12 mouse cellular contexts compared by ENCODE assay signal in genomic region chrX:135974424-135975225, GRCm38 (mm10). TPM values are rescaled to one million over a fixed set of nuclear protein-coding genes. Genes with fewer than 3 reads are reported as not detected.
DNase-seq lines count a peak whose midpoint lies in the region; ATAC-seq and TF ChIP-seq lines count a peak whose summit lies in the region.
"Had no signal": no experiment of that assay in that cellular context is flagged by ENCODE, and none has a peak within 500 bp of the region (broad histone marks: within the 10 kb centered on the region; RNA-seq: fewer than 3 reads in every experiment).

No protein-coding gene starts in this region.

- ATAC-seq in forebrain, embryonic 12.5 days (ENCODE audit: low FRiP score): no peak
- no peak for ATAC-seq in limb, embryonic 13.5 days (ENCODE audit: low FRiP score, low read depth)
- no peak for ATAC-seq in limb, embryonic 14.5 days (ENCODE audit: low FRiP score, low read depth)

- 0 out of 2 replicates have a peak overlapping the region, but pooled peaks have one; percentile 17 for H3K4me2 ChIP-seq in forebrain, embryonic 12.5 days
- H3K4me2 ChIP-seq in limb, embryonic 13.5 days (replicated peaks): 0 out of 2 replicates have a peak overlapping the region, but pooled peaks have one; percentile 19
- peak overlapping the region; percentile 17; the same call in 1 of the 2 replicates for H3K4me2 ChIP-seq in limb, embryonic 14.5 days (replicated peaks; ENCODE audit: low read depth, low read length, severe bottlenecking)
- H3K4me2 ChIP-seq: embryonic facial prominence, embryonic 15.5 days; kidney, embryonic 15.5 days; liver, embryonic 13.5 days had no signal

- DNase-seq in forebrain, embryonic 10.5 days (ENCODE audit: extremely low spot score, low spot score): no peak
- no peak for DNase-seq in limb, embryonic 10.5 days (ENCODE audit: low spot score)
- DNase-seq in limb, embryonic 14.5 days (ENCODE audit: low spot score): no peak
- no peak for DNase-seq in left cerebral cortex, postnatal 10 days (ENCODE audit: extremely low spot score in 1 of 2, low spot score in 2 of 2)
- DNase-seq in adrenal gland, postnatal 36 days: no peak

- no peak for TF ChIP-seq POLR2A in limb, embryonic 14.5 days (IDR thresholded peaks at IDR 0.05; ENCODE audit: borderline replicate concordance, extremely low read depth, insufficient read depth, insufficient read length)
- no peak for TF ChIP-seq POLR2A in testis, adult 2 months (IDR thresholded peaks at IDR 0.05; ENCODE audit: control insufficient read depth, low read depth, low read length)

- 61% methylated on average over 20 of the region's 20 CpGs for WGBS in forebrain, embryonic 12.5 days
- WGBS in forebrain, embryonic 10.5 days: 68% methylated on average over 20 of the region's 20 CpGs
- WGBS in limb, embryonic 13.5 days: 63% methylated on average over 20 of the region's 20 CpGs
- 66% methylated on average over 20 of the region's 20 CpGs for WGBS in limb, embryonic 10.5 days
- 62% methylated on average over 20 of the region's 20 CpGs for WGBS in limb, embryonic 14.5 days

- no peak overlapping the region for H3K4me3 ChIP-seq in forebrain, embryonic 12.5 days (replicated peaks)
- no peak overlapping the region for H3K4me3 ChIP-seq in forebrain, embryonic 10.5 days
- no peak overlapping the region for H3K4me3 ChIP-seq in limb, embryonic 13.5 days
- no peak overlapping the region for H3K4me3 ChIP-seq in limb, embryonic 10.5 days
- no peak overlapping the region for H3K4me3 ChIP-seq in limb, embryonic 14.5 days (replicated peaks; ENCODE audit: low read length)
- peak overlapping the region; percentile 33 for H3K4me3 ChIP-seq in testis, adult 2 months (ENCODE audit: control insufficient read depth, low read depth, low read length)
- H3K4me3 ChIP-seq: embryonic facial prominence, embryonic 15.5 days; kidney, embryonic 15.5 days; liver, embryonic 13.5 days had no signal

- H3K27me3 ChIP-seq in forebrain, embryonic 12.5 days: no peaks in the 10 kb centered on the region
- no peaks in the 10 kb centered on the region for H3K27me3 ChIP-seq in forebrain, embryonic 10.5 days (ENCODE audit: poor library complexity, severe bottlenecking)
- H3K27me3 ChIP-seq in limb, embryonic 13.5 days: no peaks in the 10 kb centered on the region
- H3K27me3 ChIP-seq in limb, embryonic 10.5 days (ENCODE audit: low read depth, poor library complexity, severe bottlenecking): no peaks in the 10 kb centered on the region
- no peaks in the 10 kb centered on the region for H3K27me3 ChIP-seq in limb, embryonic 14.5 days (ENCODE audit: control insufficient read depth, insufficient read depth, low read length)
- H3K27me3 ChIP-seq in testis, adult 2 months (ENCODE audit: control insufficient read depth, insufficient read depth, low read length): no peaks in the 10 kb centered on the region
- H3K27me3 ChIP-seq: embryonic facial prominence, embryonic 15.5 days; kidney, embryonic 15.5 days; liver, embryonic 13.5 days had no signal

- no peaks in the 10 kb centered on the region for H3K9me3 ChIP-seq in forebrain, embryonic 12.5 days
- H3K9me3 ChIP-seq in forebrain, embryonic 10.5 days: no peaks in the 10 kb centered on the region
- no peaks in the 10 kb centered on the region for H3K9me3 ChIP-seq in limb, embryonic 13.5 days
- H3K9me3 ChIP-seq in limb, embryonic 10.5 days (replicated peaks): no peaks in the 10 kb centered on the region
- no peaks in the 10 kb centered on the region for H3K9me3 ChIP-seq in limb, embryonic 14.5 days (ENCODE audit: control insufficient read depth, low read length)
- H3K9me3 ChIP-seq: embryonic facial prominence, embryonic 15.5 days; kidney, embryonic 15.5 days; liver, embryonic 13.5 days had no signal

- intact Hi-C loops in left cerebral cortex, postnatal 10 days (cut with DNase I): no loop called here

- no peak for TF ChIP-seq CTCF in testis, adult 2 months (IDR thresholded peaks at IDR 0.05; ENCODE audit: control insufficient read depth, insufficient read depth, insufficient replicate concordance, low read depth, low read length)

- H3K9ac ChIP-seq in forebrain, embryonic 12.5 days: no peak overlapping the region
- H3K9ac ChIP-seq in limb, embryonic 13.5 days: no peak overlapping the region
- no peak overlapping the region for H3K9ac ChIP-seq in limb, embryonic 14.5 days (ENCODE audit: low read depth, low read length, severe bottlenecking)
- H3K9ac ChIP-seq: embryonic facial prominence, embryonic 15.5 days; kidney, embryonic 15.5 days; liver, embryonic 13.5 days had no signal

- H3K36me3 ChIP-seq in forebrain, embryonic 12.5 days (replicated peaks): no peaks in the 10 kb centered on the region; the same call in 1 of the 2 replicates
- H3K36me3 ChIP-seq in forebrain, embryonic 10.5 days (replicated peaks): 0 out of 2 replicates have a peak, but pooled peaks cover 6% of the 10 kb centered on the region
- no peaks in the 10 kb centered on the region for H3K36me3 ChIP-seq in limb, embryonic 13.5 days
- H3K36me3 ChIP-seq in limb, embryonic 10.5 days: peaks cover 12% of the 10 kb centered on the region
- H3K36me3 ChIP-seq in limb, embryonic 14.5 days (ENCODE audit: control insufficient read depth, insufficient read depth, low read length): no peaks in the 10 kb centered on the region
- no peaks in the 10 kb centered on the region for H3K36me3 ChIP-seq in testis, adult 2 months (ENCODE audit: control insufficient read depth, insufficient read depth, low read length)
- H3K36me3 ChIP-seq: embryonic facial prominence, embryonic 15.5 days; liver, embryonic 13.5 days had no signal

- no peaks in the 10 kb centered on the region for H3K4me1 ChIP-seq in forebrain, embryonic 12.5 days
- no peaks in the 10 kb centered on the region for H3K4me1 ChIP-seq in forebrain, embryonic 10.5 days
- H3K4me1 ChIP-seq in limb, embryonic 13.5 days: no peaks in the 10 kb centered on the region
- no peaks in the 10 kb centered on the region for H3K4me1 ChIP-seq in limb, embryonic 10.5 days
- H3K4me1 ChIP-seq in limb, embryonic 14.5 days (ENCODE audit: control insufficient read depth, insufficient read depth, low read length): no peaks in the 10 kb centered on the region
- H3K4me1 ChIP-seq in testis, adult 2 months (ENCODE audit: control insufficient read depth, insufficient read depth, low read length): no peaks in the 10 kb centered on the region; the same call in none of the 2 replicates
- H3K4me1 ChIP-seq: embryonic facial prominence, embryonic 15.5 days; kidney, embryonic 15.5 days; liver, embryonic 13.5 days had no signal

- H3K27ac ChIP-seq in forebrain, embryonic 12.5 days: no peak overlapping the region
- H3K27ac ChIP-seq in forebrain, embryonic 10.5 days: no peak overlapping the region
- H3K27ac ChIP-seq in limb, embryonic 13.5 days: no peak overlapping the region
- H3K27ac ChIP-seq in limb, embryonic 10.5 days: no peak overlapping the region
- H3K27ac ChIP-seq in limb, embryonic 14.5 days (replicated peaks; ENCODE audit: low read depth, low read length): no peak overlapping the region
- peak overlapping the region; percentile 67 for H3K27ac ChIP-seq in testis, adult 2 months (ENCODE audit: control insufficient read depth, insufficient read depth, low read depth, low read length)
- H3K27ac ChIP-seq: embryonic facial prominence, embryonic 15.5 days; kidney, embryonic 15.5 days; liver, embryonic 13.5 days had no signal

RNA-seq across cellular contexts. Expression of gene Arxes2, which starts 19.0 kb away (rescaled TPM):
- polyA plus RNA-seq in forebrain, embryonic 12.5 days (2016; fragmentation: Nextera tagmentation; extraction: Ambion mirVana): 143 and 148 TPM in 2 replicates
- 99.3 and 104 TPM in 2 replicates for polyA plus RNA-seq in forebrain, embryonic 10.5 days (2016; fragmentation: Nextera tagmentation; extraction: Ambion mirVana)
- 101 and 106 TPM in 2 replicates for polyA plus RNA-seq in limb, embryonic 13.5 days (2015; fragmentation: Nextera tagmentation; extraction: Ambion mirVana)
- polyA plus RNA-seq in limb, embryonic 10.5 days (2016; fragmentation: Nextera tagmentation; extraction: Ambion mirVana): 91.6 and 92.4 TPM in 2 replicates
- polyA plus RNA-seq in limb, embryonic 14.5 days (2012; rRNA removed): 43.9 and 45.5 TPM in 2 replicates
- 73.7 and 80.4 TPM in 2 replicates for polyA plus RNA-seq in limb, embryonic 14.5 days (2014; fragmentation: Nextera tagmentation; extraction: Ambion mirVana)
- polyA plus RNA-seq in testis, adult 2 months (2012; rRNA removed): 4.9 and 7.1 TPM in 2 replicates
- total RNA-seq in left cerebral cortex, postnatal 10 days (2021): 100 to 1,000 TPM; 106 to 108 TPM
- 10 to 100 TPM; 40.9 to 73.2 TPM for total RNA-seq in adrenal gland, postnatal 36 days (2021)

RNA-seq across cellular contexts. Expression of gene Arxes1, which starts 58.5 kb away (rescaled TPM):
- polyA plus RNA-seq in forebrain, embryonic 12.5 days (2016; fragmentation: Nextera tagmentation; extraction: Ambion mirVana): 50.8 and 53.0 TPM in 2 replicates
- 41.1 and 43.5 TPM in 2 replicates for polyA plus RNA-seq in forebrain, embryonic 10.5 days (2016; fragmentation: Nextera tagmentation; extraction: Ambion mirVana)
- polyA plus RNA-seq in limb, embryonic 13.5 days (2015; fragmentation: Nextera tagmentation; extraction: Ambion mirVana): 47.3 and 50.5 TPM in 2 replicates
- polyA plus RNA-seq in limb, embryonic 10.5 days (2016; fragmentation: Nextera tagmentation; extraction: Ambion mirVana): 38.1 and 40.5 TPM in 2 replicates
- polyA plus RNA-seq in limb, embryonic 14.5 days (2012; rRNA removed): 12.5 and 15.0 TPM in 2 replicates
- 31.1 and 34.3 TPM in 2 replicates for polyA plus RNA-seq in limb, embryonic 14.5 days (2014; fragmentation: Nextera tagmentation; extraction: Ambion mirVana)
- 0.33 and 0.38 TPM in 2 replicates for polyA plus RNA-seq in testis, adult 2 months (2012; rRNA removed)
- total RNA-seq in left cerebral cortex, postnatal 10 days (2021): 100 to 1,000 TPM in 1 of 2 experiments, 10 to 100 TPM in 1; 85.8 to 109 TPM
- 10 to 100 TPM in 1 of 2 experiments, 1 to 10 TPM in 1; 6.3 to 14.3 TPM for total RNA-seq in adrenal gland, postnatal 36 days (2021)
- total RNA-seq: megakaryocyte-erythroid progenitor cell, adult 5-6 weeks had no signal
